Mouse (Mus musculus): ENCODE results near the gene Hist1h2ab. TPM values are rescaled to one million over a fixed set of nuclear protein-coding genes. Genes with fewer than 3 reads are reported as not detected.

The Hist1h2ab gene
- polyA plus RNA-seq, 1 experiment from 2014 or later, result 20.0 TPM

DNA sequence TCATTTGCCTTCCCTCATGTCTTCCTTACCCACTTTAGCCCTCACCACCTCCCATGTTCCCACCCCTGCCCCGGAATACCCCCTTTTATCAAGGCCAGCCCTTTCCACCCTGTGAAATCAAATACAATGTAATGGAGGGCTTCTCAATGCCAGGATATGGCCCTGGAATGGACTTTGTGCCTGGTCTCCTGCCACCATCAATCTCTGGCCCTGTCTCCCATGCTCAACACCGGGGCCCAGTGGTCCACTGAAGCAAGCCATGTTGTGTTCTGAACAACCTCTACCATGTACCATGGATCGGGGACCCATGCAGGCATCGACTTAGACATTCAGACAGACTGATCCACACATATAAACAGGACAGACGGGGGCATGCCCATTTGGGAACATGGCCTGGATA lies 21.2 kb upstream of the Hist1h2ab start:
- 93% methylated on average over 5 of the region's 5 CpGs for WGBS
- no peaks in the 10 kb centered on the region for H3K27me3 ChIP-seq (ENCODE audit: control insufficient read depth, insufficient read depth, low read length)

GRCm38 (mm10) chr13:23730479-23730878 lies 20.4 kb upstream of the Hist1h2ab start:
- Histone ChIP-seq H3K27ac (ENCODE audit: low read length) (no peak overlapping the region), H3K9me3 (replicated peaks; ENCODE audit: control insufficient read depth, low read length) (no peaks in the 10 kb centered on the region), H3K36me3 (ENCODE audit: control insufficient read depth, insufficient read depth) (no peaks in the 10 kb centered on the region), H3K9ac (ENCODE audit: low read length) (no peak overlapping the region), H3K4me3 (ENCODE audit: low read length) (no peak overlapping the region), H3K27me3 (ENCODE audit: control insufficient read depth, insufficient read depth, low read length) (no peaks in the 10 kb centered on the region), H3K4me2 (ENCODE audit: low read depth, low read length) (no peak overlapping the region; the same call in 1 of the 2 replicates), H3K4me1 (ENCODE audit: control insufficient read depth, insufficient read depth, low read length) (no peaks in the 10 kb centered on the region)
- ATAC-seq (replicated peaks; ENCODE audit: extremely low read depth, insufficient read depth, low FRiP score), result no peak
- WGBS, result 16% methylated on average over 8 of the region's 8 CpGs

More for the DNA sequence above, 21.2 kb upstream of the Hist1h2ab start:
- Histone ChIP-seq H3K4me3 (ENCODE audit: low read length) (no peak overlapping the region), H3K4me2 (ENCODE audit: low read depth, low read length) (no peak overlapping the region), H3K9me3 (replicated peaks; ENCODE audit: control insufficient read depth, low read length) (no peaks in the 10 kb centered on the region), H3K9ac (ENCODE audit: low read length) (no peak overlapping the region), H3K4me1 (ENCODE audit: control insufficient read depth, insufficient read depth, low read length) (no peaks in the 10 kb centered on the region; the same call in 1 of the 2 replicates), H3K36me3 (ENCODE audit: control insufficient read depth, insufficient read depth) (no peaks in the 10 kb centered on the region), H3K27ac (ENCODE audit: low read length) (no peak overlapping the region)
- no peak for ATAC-seq (replicated peaks; ENCODE audit: extremely low read depth, insufficient read depth, low FRiP score)

DNA sequence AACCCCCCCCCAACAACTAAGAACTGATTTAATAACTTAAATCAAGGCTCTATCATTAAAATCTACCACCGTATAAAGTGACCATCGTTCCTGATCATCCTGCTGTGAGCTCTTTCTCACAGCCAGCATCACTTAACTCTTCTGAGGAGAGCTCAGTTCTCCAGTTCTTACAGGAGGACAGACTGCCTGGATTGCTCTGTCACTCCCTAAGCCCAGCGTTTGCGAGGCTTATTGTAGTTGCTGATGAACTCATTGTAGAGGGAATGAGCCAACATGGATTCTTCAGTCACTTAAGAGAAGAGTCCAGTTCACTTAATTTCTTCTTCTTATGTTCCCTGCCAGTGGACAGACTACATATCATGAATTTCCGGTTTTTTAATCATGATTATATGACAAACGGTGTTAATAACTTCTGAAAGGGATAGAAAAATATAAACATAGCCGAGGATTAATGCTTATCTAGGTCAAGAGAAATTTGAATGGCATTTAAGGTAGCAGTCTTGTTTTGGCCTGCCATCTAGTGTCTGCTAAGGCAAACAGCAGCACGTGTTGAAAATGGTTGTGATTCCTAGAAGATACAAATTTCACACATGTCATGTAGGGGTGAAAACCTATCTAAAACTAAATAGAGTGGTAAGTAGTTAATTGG lies 18.6 kb upstream of the Hist1h2ab start:
- H3K4me1 ChIP-seq (ENCODE audit: control insufficient read depth, insufficient read depth, low read length), result no peaks in the 10 kb centered on the region
- no peaks in the 10 kb centered on the region for H3K27me3 ChIP-seq (ENCODE audit: control insufficient read depth, insufficient read depth, low read length)
- no peaks in the 10 kb centered on the region for H3K9me3 ChIP-seq (replicated peaks; ENCODE audit: control insufficient read depth, low read length)
- no peak overlapping the region for H3K4me3 ChIP-seq (ENCODE audit: low read length)
- 22% methylated on average over 8 of the region's 8 CpGs for WGBS
- H3K4me2 ChIP-seq (ENCODE audit: low read depth, low read length), result no peak overlapping the region
- no peak overlapping the region for H3K9ac ChIP-seq (ENCODE audit: low read length)
- no peaks in the 10 kb centered on the region for H3K36me3 ChIP-seq (ENCODE audit: control insufficient read depth, insufficient read depth)
- no peak overlapping the region for H3K27ac ChIP-seq (ENCODE audit: low read length)
- no peak for ATAC-seq (replicated peaks; ENCODE audit: extremely low read depth, insufficient read depth, low FRiP score)

GRCm38 (mm10) chr13:23737091-23737490 lies 13.8 kb upstream of the Hist1h2ab start:
- Histone ChIP-seq H3K36me3 (ENCODE audit: control insufficient read depth, insufficient read depth) (no peaks in the 10 kb centered on the region), H3K4me2 (ENCODE audit: low read depth, low read length) (no peak overlapping the region), H3K4me3 (ENCODE audit: low read length) (no peak overlapping the region), H3K27me3 (ENCODE audit: control insufficient read depth, insufficient read depth, low read length) (no peaks in the 10 kb centered on the region), H3K9ac (ENCODE audit: low read length) (no peak overlapping the region), H3K27ac (ENCODE audit: low read length) (no peak overlapping the region), H3K4me1 (ENCODE audit: control insufficient read depth, insufficient read depth, low read length) (peaks cover 15% of the 10 kb centered on the region), H3K9me3 (replicated peaks; ENCODE audit: control insufficient read depth, low read length) (no peaks in the 10 kb centered on the region)
- no peak for ATAC-seq (replicated peaks; ENCODE audit: extremely low read depth, insufficient read depth, low FRiP score)
- WGBS, result 90% methylated on average over 5 of the region's 5 CpGs

DNA sequence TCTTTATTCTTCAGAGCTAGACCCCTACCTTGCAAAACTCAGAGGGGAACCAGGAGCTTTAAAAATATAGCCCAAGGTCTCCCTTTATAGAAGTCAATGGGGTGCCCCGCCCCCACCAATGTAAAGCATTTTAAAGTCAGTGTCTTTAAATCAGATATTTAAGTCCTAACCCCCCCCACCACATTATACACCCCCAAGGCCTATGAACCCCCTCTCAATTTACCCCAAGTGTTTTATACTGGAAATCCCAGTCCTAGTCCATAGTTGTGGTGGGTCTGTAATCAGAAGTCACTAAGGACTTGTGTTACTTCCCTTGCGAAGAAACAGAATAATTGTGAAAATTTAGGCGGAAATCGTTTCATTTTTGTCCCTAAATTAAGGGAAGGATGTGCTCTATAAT lies 12.9 kb upstream of the Hist1h2ab start:
- peak overlapping the region; percentile 99 for H3K27ac ChIP-seq (ENCODE audit: low read length)
- 26% methylated on average over 4 of the region's 4 CpGs for whole genome bisulfite sequencing
- H3K4me3 ChIP-seq (ENCODE audit: low read length), result peak overlapping the region; percentile 74
- ATAC-seq (replicated peaks; ENCODE audit: extremely low read depth, insufficient read depth, low FRiP score), result no peak
- H3K36me3 ChIP-seq (ENCODE audit: control insufficient read depth, insufficient read depth), result no peaks in the 10 kb centered on the region
- no peaks in the 10 kb centered on the region for H3K9me3 ChIP-seq (replicated peaks; ENCODE audit: control insufficient read depth, low read length)
- no peaks in the 10 kb centered on the region for H3K27me3 ChIP-seq (ENCODE audit: control insufficient read depth, insufficient read depth, low read length)
- H3K4me2 ChIP-seq (ENCODE audit: low read depth, low read length), result peak overlapping the region; percentile 95
- H3K4me1 ChIP-seq (ENCODE audit: control insufficient read depth, insufficient read depth, low read length), result peaks cover 16% of the 10 kb centered on the region
- H3K9ac ChIP-seq (ENCODE audit: low read length), result peak overlapping the region; percentile 68

DNA sequence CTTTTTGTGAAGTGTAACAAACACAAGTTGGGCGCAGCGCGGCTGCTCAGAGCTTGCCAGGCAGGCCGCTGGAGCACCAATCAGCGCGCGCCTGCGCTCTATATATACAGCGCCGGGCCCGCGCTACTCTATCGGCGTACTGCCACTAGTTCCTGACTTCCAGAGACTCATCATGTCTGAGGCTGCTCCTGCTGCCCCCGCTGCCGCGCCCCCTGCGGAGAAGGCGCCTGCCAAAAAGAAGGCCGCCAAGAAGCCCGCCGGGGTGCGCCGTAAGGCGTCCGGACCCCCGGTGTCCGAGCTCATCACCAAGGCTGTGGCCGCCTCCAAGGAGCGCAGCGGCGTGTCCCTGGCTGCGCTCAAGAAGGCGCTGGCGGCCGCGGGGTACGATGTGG lies 12.3 kb upstream of the Hist1h2ab start, which contains the start of gene Hist1h1c:
TSS of gene Hist1h1c (plus strand) at position 132 of the 392 bp plus-strand sequence.
- peak within 1 kb of the TSS; percentile 92 for H3K9ac ChIP-seq (ENCODE audit: low read length)
- H3K4me2 ChIP-seq (ENCODE audit: low read depth, low read length), result peak within 1 kb of the TSS; percentile 95
- H3K36me3 ChIP-seq (ENCODE audit: control insufficient read depth, insufficient read depth), result no peaks in the 10 kb centered on the region
- WGBS, result under 1% methylated on average over 29 of the region's 38 CpGs
- peak within 1 kb of the TSS; percentile 99 for H3K27ac ChIP-seq (ENCODE audit: low read length)
- H3K4me3 ChIP-seq (ENCODE audit: low read length), result peak within 1 kb of the TSS; percentile 74
- H3K4me1 ChIP-seq (ENCODE audit: control insufficient read depth, insufficient read depth, low read length), result peaks cover 16% of the 10 kb centered on the region
- no peaks in the 10 kb centered on the region for H3K27me3 ChIP-seq (ENCODE audit: control insufficient read depth, insufficient read depth, low read length)
- no peaks in the 10 kb centered on the region for H3K9me3 ChIP-seq (replicated peaks; ENCODE audit: control insufficient read depth, low read length)
- ATAC-seq (replicated peaks; ENCODE audit: extremely low read depth, insufficient read depth, low FRiP score), result peak; percentile 87

DNA sequence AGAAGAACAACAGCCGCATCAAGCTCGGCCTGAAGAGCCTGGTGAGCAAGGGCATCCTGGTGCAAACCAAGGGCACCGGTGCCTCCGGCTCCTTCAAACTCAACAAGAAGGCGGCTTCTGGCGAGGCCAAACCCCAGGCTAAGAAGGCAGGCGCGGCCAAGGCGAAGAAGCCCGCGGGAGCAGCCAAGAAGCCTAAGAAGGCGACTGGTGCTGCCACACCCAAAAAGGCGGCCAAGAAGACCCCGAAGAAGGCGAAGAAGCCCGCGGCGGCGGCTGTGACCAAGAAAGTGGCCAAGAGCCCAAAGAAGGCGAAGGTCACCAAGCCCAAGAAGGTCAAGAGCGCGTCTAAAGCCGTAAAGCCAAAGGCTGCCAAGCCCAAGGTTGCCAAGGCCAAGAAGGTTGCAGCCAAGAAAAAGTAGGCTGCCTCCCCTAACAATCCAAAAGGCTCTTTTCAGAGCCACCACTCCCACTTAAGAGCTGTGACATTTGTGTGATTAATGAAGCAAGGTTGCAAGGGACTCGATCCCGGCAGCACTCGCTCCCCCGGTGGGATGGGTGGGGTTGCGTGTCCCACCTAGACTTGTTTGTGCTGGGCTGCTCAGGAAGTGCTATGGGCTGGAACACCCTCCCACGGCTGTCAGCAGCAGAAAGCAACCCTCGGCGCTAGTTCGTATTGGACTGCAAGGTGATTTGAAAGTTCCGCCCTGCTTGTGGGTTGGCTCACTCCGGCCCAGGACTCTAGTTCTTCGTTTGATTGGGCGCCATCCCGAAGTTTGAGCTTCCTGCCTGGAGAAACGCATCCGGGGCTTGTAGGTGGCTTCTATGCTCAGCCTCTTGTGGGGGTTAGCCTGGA lies 11.6 kb upstream of the Hist1h2ab start:
- Histone ChIP-seq H3K27ac (ENCODE audit: low read length) (peak overlapping the region; percentile 99), H3K9me3 (replicated peaks; ENCODE audit: control insufficient read depth, low read length) (no peaks in the 10 kb centered on the region), H3K9ac (ENCODE audit: low read length) (peak overlapping the region; percentile 92), H3K4me3 (ENCODE audit: low read length) (peak overlapping the region; percentile 74), H3K27me3 (ENCODE audit: control insufficient read depth, insufficient read depth, low read length) (no peaks in the 10 kb centered on the region), H3K4me1 (ENCODE audit: control insufficient read depth, insufficient read depth, low read length) (peaks cover 18% of the 10 kb centered on the region), H3K36me3 (ENCODE audit: control insufficient read depth, insufficient read depth) (no peaks in the 10 kb centered on the region), H3K4me2 (ENCODE audit: low read depth, low read length) (peak overlapping the region; percentile 95)
- 0% methylated on average over 39 of the region's 39 CpGs for WGBS
- ATAC-seq (replicated peaks; ENCODE audit: extremely low read depth, insufficient read depth, low FRiP score), result peak; percentile 90

DNA sequence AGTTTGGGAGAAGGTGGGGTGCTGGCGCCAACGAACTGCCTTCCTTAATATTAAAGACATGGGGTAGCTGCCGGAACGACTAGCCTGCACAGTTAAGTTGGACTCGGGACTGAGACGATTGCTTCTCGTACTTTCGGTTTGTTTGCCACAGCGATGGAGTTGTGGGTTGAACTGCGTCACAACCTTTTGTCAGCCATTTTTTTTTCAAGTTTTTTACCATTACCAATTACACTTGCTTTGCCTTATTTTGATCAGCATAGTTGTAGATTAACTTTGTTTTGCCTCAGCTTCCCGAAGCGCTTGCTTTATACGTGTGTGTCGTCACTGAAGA lies 11.0 kb upstream of the Hist1h2ab start:
- Histone ChIP-seq H3K9ac (ENCODE audit: low read length) (peak overlapping the region; percentile 92), H3K27ac (ENCODE audit: low read length) (peak overlapping the region; percentile 99), H3K4me2 (ENCODE audit: low read depth, low read length) (peak overlapping the region; percentile 95), H3K4me3 (ENCODE audit: low read length) (peak overlapping the region; percentile 74), H3K4me1 (ENCODE audit: control insufficient read depth, insufficient read depth, low read length) (peaks cover 18% of the 10 kb centered on the region), H3K36me3 (ENCODE audit: control insufficient read depth, insufficient read depth) (no peaks in the 10 kb centered on the region), H3K27me3 (ENCODE audit: control insufficient read depth, insufficient read depth, low read length) (no peaks in the 10 kb centered on the region), H3K9me3 (replicated peaks; ENCODE audit: control insufficient read depth, low read length) (no peaks in the 10 kb centered on the region)
- WGBS, result 2% methylated on average over 14 of the region's 14 CpGs
- ATAC-seq (replicated peaks; ENCODE audit: extremely low read depth, insufficient read depth, low FRiP score), result peak; percentile 4; the same call in 1 of the 2 replicates

GRCm38 (mm10) chr13:23740256-23740840 lies 10.6 kb upstream of the Hist1h2ab start:
- Histone ChIP-seq H3K27me3 (ENCODE audit: control insufficient read depth, insufficient read depth, low read length) (no peaks in the 10 kb centered on the region), H3K9ac (ENCODE audit: low read length) (peak overlapping the region; percentile 92), H3K4me2 (ENCODE audit: low read depth, low read length) (peak overlapping the region; percentile 95), H3K36me3 (ENCODE audit: control insufficient read depth, insufficient read depth) (no peaks in the 10 kb centered on the region), H3K4me3 (ENCODE audit: low read length) (peak overlapping the region; percentile 74), H3K9me3 (replicated peaks; ENCODE audit: control insufficient read depth, low read length) (no peaks in the 10 kb centered on the region), H3K27ac (ENCODE audit: low read length) (peak overlapping the region; percentile 99), H3K4me1 (ENCODE audit: control insufficient read depth, insufficient read depth, low read length) (peaks cover 18% of the 10 kb centered on the region)
- no peak for ATAC-seq (replicated peaks; ENCODE audit: extremely low read depth, insufficient read depth, low FRiP score)
- WGBS, result 28% methylated on average over 13 of the region's 13 CpGs

All from heart, embryonic 16.5 days (tissue).